Mouse (Mus musculus) heart, postnatal 0 days (tissue): ENCODE measurements around the gene Hmgcl.

Experiments used
- CTCF ChIP-seq: IDR thresholded peaks from 2 replicates; pipeline ENCODE4 v1.5.1; 2016; ENCODE audit warnings: antibody characterized with exemption, control low read depth, low read depth
- EP300 ChIP-seq: IDR thresholded peaks from 2 replicates; pipeline ENCODE4 v1.6.1; 2016; ENCODE audit warnings: antibody characterized with exemption, low read depth

GRCm38 (mm10) chr4:135960717-135961116 lies 14.5 kb downstream of the Hmgcl start:
- peak; percentile 98 for TF ChIP-seq CTCF
- TF ChIP-seq EP300 = no peak
